Mouse (Mus musculus): ENCODE data around the gene Tmem160.

DNA sequence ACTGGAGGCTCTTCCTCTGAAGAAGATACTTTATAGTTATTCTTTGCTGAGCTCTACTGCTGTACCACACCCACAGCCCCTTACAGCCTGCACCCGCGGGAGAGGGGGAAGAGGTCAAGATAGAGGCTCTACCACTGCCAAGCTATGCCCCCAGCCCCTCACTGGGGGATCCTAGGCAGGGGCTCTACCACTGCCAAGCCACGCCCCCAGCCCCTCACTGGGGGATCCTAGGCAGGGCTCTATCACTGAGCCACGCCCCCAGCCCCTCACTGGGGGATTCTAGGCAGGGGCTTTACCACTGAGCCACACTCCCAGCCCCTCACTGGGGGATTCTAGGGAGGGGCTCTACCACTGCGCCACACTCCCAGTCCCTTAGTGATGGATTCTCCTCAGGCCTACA, 3.7 kb downstream of the Tmem160 start:
- no peak for TF ChIP-seq POLR2A (IDR thresholded peaks at IDR 0.05; ENCODE audit: extremely low read depth, insufficient read depth, low read length)
- TF ChIP-seq CTCF (IDR thresholded peaks at IDR 0.05; ENCODE audit: low read depth, low read length), result no peak

Data from liver, adult 2 months (tissue).